Mouse (Mus musculus): ENCODE data around the gene Abca2. TPM values are rescaled to one million over a fixed set of nuclear protein-coding genes. Genes with fewer than 3 reads are reported as not detected.
A peak's percentile ranks its signal among the peaks of the same experiment; 100 is the strongest.

The Abca2 gene
- polyA plus RNA-seq, 1 experiment from 2014 or later = 9.8 TPM

DNA sequence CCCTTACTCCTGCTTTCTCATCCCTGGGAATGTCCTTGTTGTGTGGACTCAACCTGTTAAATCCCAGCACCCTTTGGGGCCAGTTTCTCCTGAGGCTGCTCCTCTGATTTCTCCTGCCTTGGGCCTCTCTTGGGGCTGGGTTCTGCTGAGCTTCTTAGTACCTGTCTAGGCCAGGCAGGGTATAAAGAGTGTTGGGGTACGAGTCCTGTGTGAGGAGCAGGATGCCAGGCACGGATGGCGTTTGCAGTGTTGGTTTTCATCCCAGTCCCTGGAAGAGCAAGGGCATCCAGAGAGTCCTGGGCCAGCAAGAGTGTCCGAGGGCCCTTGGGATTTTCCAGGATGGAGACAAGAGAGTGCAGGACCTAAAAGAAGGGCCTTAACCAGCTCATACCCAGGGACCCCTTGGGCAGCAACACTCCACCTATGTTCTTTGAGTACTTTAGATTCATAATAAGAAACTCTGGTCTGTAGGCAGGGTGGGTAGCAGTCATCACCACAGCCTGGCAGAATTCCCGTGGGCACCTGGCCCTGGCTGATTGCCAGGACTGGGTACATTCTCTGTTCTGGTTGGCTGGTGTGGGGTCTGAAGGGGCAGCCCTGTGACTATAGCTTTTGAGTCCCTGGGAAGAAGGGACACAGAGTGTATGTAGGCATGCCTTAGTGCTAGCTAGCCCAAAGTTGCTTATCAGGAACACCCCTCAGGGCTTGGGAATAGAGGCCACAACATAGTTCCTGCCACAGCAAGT lies 1.1 kb downstream of the Abca2 start:
- Histone ChIP-seq H3K36me3 (peaks cover 20% of the 10 kb centered on the region), H3K4me1 (replicated peaks) (peaks cover 36% of the 10 kb centered on the region), H3K27me3 (peaks cover 21% of the 10 kb centered on the region), H3K4me3 (peak overlapping the region; percentile 66), H3K9me3 (no peaks in the 10 kb centered on the region), H3K4me2 (peak overlapping the region; percentile 74), H3K9ac (peak overlapping the region; percentile 86), H3K27ac (replicated peaks) (no peak overlapping the region)
- ATAC-seq (ENCODE audit: low read depth) = no peak
- WGBS = 70% methylated on average over 5 of the region's 5 CpGs

DNA sequence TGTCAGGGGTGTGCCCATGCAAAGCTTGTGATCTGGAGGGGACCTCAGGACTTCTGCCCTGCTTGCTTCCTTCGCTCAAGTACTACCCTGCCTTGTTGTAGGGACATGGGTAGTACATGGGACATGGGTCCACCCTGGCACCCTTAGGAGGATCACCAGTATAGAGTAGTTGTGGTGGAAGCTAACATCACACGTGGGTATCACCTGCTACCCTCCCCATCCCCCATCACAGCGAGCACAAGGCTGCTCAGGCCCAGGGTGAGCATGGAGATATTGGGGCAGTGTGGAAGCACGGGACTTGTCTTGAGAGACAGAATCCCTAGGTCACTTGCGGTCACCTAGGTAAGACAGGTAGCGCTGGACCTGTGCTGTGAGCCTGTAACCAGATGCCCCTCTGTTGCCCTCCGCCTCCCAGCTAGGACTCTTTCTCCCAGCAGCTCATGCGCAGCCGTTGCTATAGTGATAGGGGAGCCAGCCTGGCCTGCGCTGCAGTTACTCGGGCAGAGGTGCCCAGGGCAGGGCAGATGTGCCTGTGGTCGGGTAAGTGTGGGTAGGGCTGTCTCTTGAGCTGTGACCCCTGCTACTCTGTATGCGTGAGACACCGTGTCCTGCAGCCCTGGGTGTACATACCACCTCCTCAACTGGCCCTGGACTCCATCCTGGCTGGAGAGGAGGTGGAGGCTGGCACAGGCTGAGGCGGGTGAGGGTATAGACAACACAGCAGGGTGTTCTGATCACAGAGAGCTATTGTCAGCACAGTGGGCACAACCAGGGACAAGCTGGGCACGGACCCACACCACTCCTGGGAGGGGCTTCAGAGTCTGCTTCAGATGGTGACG lies 2.1 kb downstream of the Abca2 start:
- Histone ChIP-seq H3K27ac (replicated peaks) (peak overlapping the region; percentile 43), H3K4me2 (peak overlapping the region; percentile 74), H3K9ac (peak overlapping the region; percentile 86), H3K36me3 (peaks cover 30% of the 10 kb centered on the region), H3K4me3 (no peak overlapping the region), H3K9me3 (no peaks in the 10 kb centered on the region), H3K27me3 (peaks cover 11% of the 10 kb centered on the region), H3K4me1 (replicated peaks) (peaks cover 36% of the 10 kb centered on the region)
- 61% methylated on average over 17 of the region's 17 CpGs for WGBS
- ATAC-seq (ENCODE audit: low read depth) = no peak

DNA sequence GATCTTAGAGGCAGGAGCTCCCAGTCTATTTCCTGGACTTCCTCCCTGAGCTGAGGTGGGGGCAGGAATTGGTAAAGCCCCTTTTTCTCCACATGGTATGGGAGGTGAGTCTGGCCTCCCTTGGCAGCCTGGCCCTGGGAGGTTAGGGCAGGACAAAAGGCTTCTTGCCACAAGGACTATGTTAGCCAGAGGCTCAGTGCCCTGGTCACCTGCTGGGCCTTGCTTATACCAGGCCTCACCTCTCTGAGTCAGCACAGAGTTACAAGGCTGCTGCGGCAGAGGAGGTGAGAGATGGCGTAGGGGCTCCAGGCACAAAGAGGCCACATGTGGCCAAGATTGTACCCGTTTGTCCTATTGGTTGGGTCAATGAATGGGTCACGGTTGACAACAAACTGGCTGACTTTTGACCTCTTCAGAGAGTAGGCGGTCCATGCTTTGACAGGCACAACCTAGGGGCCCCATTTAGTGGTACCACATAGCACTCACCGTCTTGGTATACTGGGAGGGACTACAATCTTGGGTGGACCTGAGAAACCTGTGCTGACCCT lies 2.9 kb downstream of the Abca2 start:
- Histone ChIP-seq H3K4me1 (replicated peaks) (peaks cover 36% of the 10 kb centered on the region), H3K4me2 (peak overlapping the region; percentile 74; the same call in 1 of the 2 replicates), H3K36me3 (peaks cover 37% of the 10 kb centered on the region), H3K9me3 (no peaks in the 10 kb centered on the region), H3K9ac (peak overlapping the region; percentile 86), H3K4me3 (no peak overlapping the region), H3K27me3 (peaks cover 3% of the 10 kb centered on the region; the same call in 1 of the 2 replicates), H3K27ac (replicated peaks) (no peak overlapping the region)
- 57% methylated on average over 6 of the region's 6 CpGs for whole genome bisulfite sequencing
- no peak for ATAC-seq (ENCODE audit: low read depth)

DNA sequence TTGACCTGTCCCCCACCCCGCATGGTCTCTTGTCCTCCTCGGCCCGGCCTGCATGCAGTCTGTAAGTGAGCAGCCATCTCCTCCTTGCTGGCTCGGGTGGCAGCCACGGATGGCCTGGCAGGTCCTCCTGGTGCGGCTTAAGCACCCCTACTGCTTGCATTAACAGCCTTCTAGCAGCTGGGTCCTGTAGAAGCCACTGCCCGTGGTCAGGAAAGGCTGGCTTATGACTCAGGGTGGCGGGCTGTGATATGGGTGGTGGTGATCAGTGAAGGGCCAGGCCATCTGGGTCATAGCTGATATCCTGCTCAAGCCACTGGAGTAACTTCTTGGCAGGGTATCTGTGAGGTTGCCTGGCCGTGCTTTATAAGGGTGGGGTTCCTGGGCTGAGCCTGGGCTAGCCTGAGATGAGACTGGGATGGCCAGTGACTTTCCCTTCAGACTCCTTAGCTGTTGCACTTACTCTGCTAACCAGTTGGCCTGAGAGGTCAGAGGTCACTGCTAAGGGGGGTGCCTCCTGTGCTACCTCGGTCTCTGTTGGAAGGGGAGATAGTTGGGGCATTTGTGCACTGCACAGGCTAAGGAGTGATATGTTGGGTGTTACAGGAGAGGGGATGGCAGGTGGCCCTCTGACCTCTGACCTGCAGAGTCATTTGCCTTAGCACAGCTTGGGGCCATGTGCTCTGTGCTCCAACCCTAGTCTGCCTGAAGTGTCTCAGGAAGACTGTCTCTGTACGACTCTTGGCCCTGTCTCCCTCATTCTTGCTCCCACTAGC lies 4.0 kb downstream of the Abca2 start:
- no peak for ATAC-seq (ENCODE audit: low read depth)
- H3K36me3 ChIP-seq = peaks cover 49% of the 10 kb centered on the region
- peaks cover 36% of the 10 kb centered on the region for H3K4me1 ChIP-seq (replicated peaks)
- no peak overlapping the region for H3K4me2 ChIP-seq
- H3K9ac ChIP-seq = no peak overlapping the region
- no peak overlapping the region for H3K27ac ChIP-seq (replicated peaks)
- 84% methylated on average over 11 of the region's 11 CpGs for WGBS
- H3K9me3 ChIP-seq = no peaks in the 10 kb centered on the region
- H3K4me3 ChIP-seq = no peak overlapping the region
- no peaks in the 10 kb centered on the region for H3K27me3 ChIP-seq

DNA sequence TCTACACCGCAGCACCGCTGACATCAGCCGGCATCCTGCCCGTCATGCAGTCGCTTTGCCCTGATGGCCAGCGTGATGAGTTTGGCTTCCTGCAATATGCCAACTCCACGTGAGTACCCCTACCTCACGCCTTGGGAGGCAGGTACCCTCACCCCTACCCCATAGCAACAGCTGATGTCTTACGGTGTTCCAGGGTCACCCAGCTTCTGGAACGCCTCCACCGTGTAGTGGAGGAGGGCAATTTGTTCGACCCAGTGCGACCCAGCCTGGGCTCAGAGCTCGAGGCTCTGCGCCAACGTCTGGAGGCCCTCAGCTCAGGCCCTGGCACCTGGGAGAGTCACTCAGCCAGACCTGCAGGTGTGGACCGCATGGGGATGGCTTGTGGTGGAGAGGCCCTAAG lies 4.6 kb downstream of the Abca2 start:
- H3K27ac ChIP-seq (replicated peaks) = no peak overlapping the region
- WGBS = 91% methylated on average over 17 of the region's 17 CpGs
- H3K4me3 ChIP-seq = no peak overlapping the region
- H3K27me3 ChIP-seq = no peaks in the 10 kb centered on the region
- peaks cover 34% of the 10 kb centered on the region for H3K4me1 ChIP-seq (replicated peaks)
- H3K4me2 ChIP-seq = no peak overlapping the region
- H3K9ac ChIP-seq = no peak overlapping the region
- no peak for ATAC-seq (ENCODE audit: low read depth)
- H3K36me3 ChIP-seq = peaks cover 55% of the 10 kb centered on the region
- H3K9me3 ChIP-seq = no peaks in the 10 kb centered on the region

DNA sequence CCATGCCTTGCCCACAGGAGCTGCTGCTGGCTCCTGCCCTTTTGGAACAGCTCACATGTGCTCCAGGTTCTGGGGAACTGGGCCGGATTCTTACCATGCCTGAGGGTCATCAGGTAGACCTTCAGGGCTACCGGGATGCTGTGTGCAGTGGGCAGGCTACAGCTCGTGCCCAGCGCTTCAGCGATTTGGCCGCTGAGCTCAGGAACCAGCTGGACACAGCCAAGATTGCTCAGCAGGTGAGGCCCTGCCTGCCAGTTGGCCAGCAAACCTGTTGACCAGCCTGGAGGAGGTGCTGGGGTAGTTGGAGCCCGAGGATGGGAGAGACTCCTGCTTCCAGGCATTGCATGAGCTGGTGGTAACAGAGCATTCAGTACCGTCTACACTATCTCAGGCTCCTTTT lies 5.8 kb downstream of the Abca2 start:
- Histone ChIP-seq H3K27me3 (no peaks in the 10 kb centered on the region), H3K9me3 (no peaks in the 10 kb centered on the region), H3K4me1 (replicated peaks) (peaks cover 28% of the 10 kb centered on the region), H3K36me3 (peaks cover 66% of the 10 kb centered on the region), H3K4me2 (no peak overlapping the region), H3K27ac (replicated peaks) (no peak overlapping the region), H3K9ac (no peak overlapping the region), H3K4me3 (no peak overlapping the region)
- 91% methylated on average over 8 of the region's 8 CpGs for WGBS
- no peak for ATAC-seq (ENCODE audit: low read depth)

DNA sequence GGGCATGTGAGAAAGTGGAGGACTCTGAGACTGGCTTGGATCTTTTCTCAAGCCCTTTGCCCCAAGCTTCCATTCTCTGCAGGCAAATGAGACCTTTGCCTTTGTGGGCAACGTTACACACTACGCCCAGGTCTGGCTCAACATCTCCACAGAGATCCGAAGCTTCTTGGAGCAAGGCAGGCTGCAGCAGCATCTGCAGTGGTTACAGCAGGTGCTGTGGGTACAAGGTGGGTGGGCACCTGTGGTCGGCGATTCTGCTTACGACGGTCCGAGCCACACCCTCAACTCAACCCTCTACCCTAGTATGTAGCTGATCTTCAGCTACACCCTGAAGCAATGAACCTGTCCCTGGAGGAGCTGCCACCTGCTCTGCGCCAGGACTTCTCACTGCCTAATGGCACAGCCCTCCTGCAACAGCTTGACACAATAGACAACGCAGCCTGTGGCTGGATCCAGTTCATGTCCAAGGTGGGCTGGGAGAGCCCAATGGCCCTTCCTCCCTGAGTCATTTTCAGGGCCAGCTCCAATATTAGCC lies 7.8 kb downstream of the Abca2 start:
- no peak overlapping the region for H3K4me2 ChIP-seq
- H3K36me3 ChIP-seq = peaks cover 87% of the 10 kb centered on the region
- no peak overlapping the region for H3K4me3 ChIP-seq
- no peak for ATAC-seq (ENCODE audit: low read depth)
- H3K27ac ChIP-seq (replicated peaks) = no peak overlapping the region
- no peak overlapping the region for H3K9ac ChIP-seq
- WGBS = 95% methylated on average over 10 of the region's 10 CpGs
- H3K27me3 ChIP-seq = no peaks in the 10 kb centered on the region
- no peaks in the 10 kb centered on the region for H3K9me3 ChIP-seq
- peaks cover 7% of the 10 kb centered on the region for H3K4me1 ChIP-seq (replicated peaks)

DNA sequence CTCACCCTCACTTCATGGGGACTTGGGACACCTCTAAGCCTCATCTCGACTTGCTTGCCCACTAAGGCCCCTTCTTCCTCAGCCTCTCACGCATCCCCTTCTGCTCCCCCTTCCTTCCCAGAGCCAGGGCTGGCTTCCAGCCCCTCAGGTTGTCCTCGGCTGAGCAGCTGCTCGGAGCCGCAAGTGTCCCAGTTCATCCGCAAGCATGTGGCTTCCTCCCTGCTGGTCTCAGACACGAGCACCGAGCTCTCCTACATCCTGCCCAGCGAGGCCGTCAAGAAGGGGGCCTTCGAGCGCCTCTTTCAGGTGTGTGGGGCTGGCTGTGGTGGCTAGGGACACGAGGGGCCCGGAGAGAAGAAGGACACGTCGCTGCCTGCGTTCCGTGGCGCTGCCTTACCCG lies 12.6 kb downstream of the Abca2 start:
- ATAC-seq (ENCODE audit: low read depth) = no peak
- H3K27ac ChIP-seq (replicated peaks) = no peak overlapping the region
- no peak overlapping the region for H3K4me3 ChIP-seq
- no peaks in the 10 kb centered on the region for H3K27me3 ChIP-seq
- H3K4me2 ChIP-seq = no peak overlapping the region
- 91% methylated on average over 20 of the region's 20 CpGs for WGBS
- no peak overlapping the region for H3K9ac ChIP-seq
- no peaks in the 10 kb centered on the region for H3K9me3 ChIP-seq
- H3K4me1 ChIP-seq (replicated peaks) = no peaks in the 10 kb centered on the region
- peaks cover 100% of the 10 kb centered on the region for H3K36me3 ChIP-seq

DNA sequence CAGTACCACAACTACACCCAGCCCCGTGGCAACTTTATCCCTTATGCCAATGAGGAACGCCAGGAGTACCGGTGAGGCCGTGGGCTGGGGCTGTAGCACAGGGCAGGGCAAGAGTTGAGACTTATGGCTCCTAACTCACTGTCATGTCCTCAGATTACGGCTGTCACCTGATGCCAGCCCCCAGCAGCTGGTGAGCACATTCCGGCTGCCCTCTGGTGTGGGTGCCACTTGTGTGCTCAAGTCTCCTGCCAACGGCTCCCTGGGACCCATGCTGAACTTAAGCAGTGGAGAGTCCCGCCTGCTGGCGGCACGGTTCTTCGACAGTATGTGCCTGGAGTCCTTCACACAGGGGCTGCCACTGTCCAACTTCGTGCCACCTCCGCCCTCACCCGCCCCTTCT lies 14.2 kb downstream of the Abca2 start:
- no peak for ATAC-seq (ENCODE audit: low read depth)
- no peaks in the 10 kb centered on the region for H3K27me3 ChIP-seq
- no peak overlapping the region for H3K9ac ChIP-seq
- no peaks in the 10 kb centered on the region for H3K4me1 ChIP-seq (replicated peaks)
- H3K4me2 ChIP-seq = no peak overlapping the region
- peaks cover 100% of the 10 kb centered on the region for H3K36me3 ChIP-seq
- WGBS = 95% methylated on average over 14 of the region's 14 CpGs
- H3K9me3 ChIP-seq = no peaks in the 10 kb centered on the region
- no peak overlapping the region for H3K27ac ChIP-seq (replicated peaks)
- no peak overlapping the region for H3K4me3 ChIP-seq

DNA sequence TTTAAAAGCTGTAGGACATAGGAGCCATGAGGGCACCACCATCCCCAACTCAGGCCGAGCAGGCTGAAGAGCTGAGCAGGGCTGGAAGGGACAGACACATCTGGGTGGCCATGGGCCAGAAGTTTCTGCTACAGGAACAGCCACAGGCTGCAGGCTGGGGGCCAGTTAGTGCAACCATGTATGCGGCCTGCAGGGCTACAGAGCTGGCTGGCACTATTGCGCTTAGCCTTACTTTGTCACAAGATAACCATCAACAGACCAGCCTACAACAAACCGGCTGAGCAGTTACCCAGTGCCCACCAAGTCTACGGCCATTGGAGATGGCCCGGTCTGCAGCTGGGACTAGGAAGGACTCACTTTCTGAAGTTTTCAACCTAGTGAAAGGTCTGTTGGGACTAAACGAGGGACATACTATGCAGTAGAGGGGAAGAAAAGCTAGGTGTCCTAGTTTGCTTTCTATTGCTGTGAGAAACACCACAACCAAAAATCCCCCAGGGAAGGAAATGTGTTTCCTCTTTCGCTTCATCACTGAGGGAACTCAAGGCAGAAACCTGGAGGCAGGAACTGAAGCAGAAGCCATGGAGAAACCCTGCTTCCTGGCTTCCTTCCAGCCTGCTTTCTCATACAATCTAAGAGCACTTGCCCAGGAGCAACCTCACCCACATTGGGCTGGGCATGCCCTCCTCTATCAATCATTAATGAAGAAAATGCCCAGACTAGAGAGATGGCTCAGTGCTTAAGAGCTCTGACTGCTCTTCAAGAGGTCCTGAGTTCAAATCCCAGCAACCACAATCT lies 22.5 kb downstream of the Abca2 start:
- no peak for ATAC-seq (ENCODE audit: low read depth)

DNA sequence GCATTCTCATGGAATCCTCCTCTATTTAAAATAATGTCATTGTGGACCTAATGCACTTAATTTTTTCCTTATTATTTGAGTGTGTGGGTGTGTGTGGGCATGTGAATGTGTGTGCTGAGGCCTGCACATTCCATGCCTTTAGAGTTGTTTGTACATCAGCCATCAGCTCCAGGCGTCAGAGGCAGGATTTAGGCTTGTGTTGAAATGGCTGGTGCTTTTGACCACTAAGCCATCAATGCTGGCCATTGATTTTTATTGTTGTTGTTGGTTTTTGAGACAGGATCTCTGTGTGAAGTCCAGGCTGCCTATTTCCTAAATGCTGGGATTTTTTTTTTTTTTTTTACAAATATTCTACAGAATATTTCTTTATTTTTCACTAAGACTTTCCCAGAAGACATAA lies 24.4 kb downstream of the Abca2 start:
- ATAC-seq (ENCODE audit: low read depth) = no peak
- Histone ChIP-seq H3K9ac (no peak overlapping the region), H3K36me3 (peaks cover 23% of the 10 kb centered on the region), H3K4me1 (replicated peaks) (no peaks in the 10 kb centered on the region), H3K4me2 (no peak overlapping the region), H3K9me3 (no peaks in the 10 kb centered on the region), H3K4me3 (no peak overlapping the region), H3K27ac (replicated peaks) (no peak overlapping the region), H3K27me3 (no peaks in the 10 kb centered on the region)
- 31% methylated on average over 1 of the region's 1 CpGs for WGBS

More for the DNA sequence above, 22.5 kb downstream of the Abca2 start:
- Histone ChIP-seq H3K36me3 (peaks cover 36% of the 10 kb centered on the region), H3K4me1 (replicated peaks) (no peaks in the 10 kb centered on the region), H3K27ac (replicated peaks) (no peak overlapping the region), H3K4me3 (no peak overlapping the region), H3K4me2 (no peak overlapping the region), H3K9me3 (no peaks in the 10 kb centered on the region), H3K9ac (no peak overlapping the region), H3K27me3 (no peaks in the 10 kb centered on the region)
- WGBS = 86% methylated on average over 8 of the region's 8 CpGs

Data from neural tube, embryonic 13.5 days (tissue).